Mouse (Mus musculus) small intestine, adult 2 months (tissue): Measurements from ENCODE around the gene Vps45.

ENCODE experiments used
- CTCF ChIP-seq: fragments of 200-500 bp; IDR thresholded peaks from 2 replicates; pipeline ENCODE4 v1.5.1; 2012; ENCODE audit warnings: low read depth, mild to moderate bottlenecking, control low read depth, inconsistent platforms, low read length, moderate library complexity, mixed read lengths; ENCODE audit not compliant: insufficient replicate concordance, insufficient read length; ENCODE audit errors: extremely low read depth
- POLR2A ChIP-seq: fragments of 200-500 bp; IDR thresholded peaks from 2 replicates; pipeline ENCODE4 v1.6.1; 2012; ENCODE audit warnings: low read depth, mild to moderate bottlenecking, control low read depth, inconsistent platforms, low read length, moderate library complexity

GRCm38 (mm10) chr3:96031991-96032651 is 26.1 kb downstream of the Vps45 start:
- TF ChIP-seq POLR2A (no peak), CTCF (no peak)
